Mouse (Mus musculus) brown adipose tissue, adult 24 weeks (tissue): ENCODE measurements around the gene Mark1. TPM values are rescaled to one million over a fixed set of nuclear protein-coding genes. Genes with fewer than 3 reads are reported as not detected.

Source experiments
- H3K27ac ChIP-seq: fragments of 200-500 bp; replicated peaks from 2 replicates; pipeline ENCODE4 v1.5.1; 2012; ENCODE audit warnings: low read depth, mild to moderate bottlenecking, low read length
- H3K4me1 ChIP-seq: fragments of 200-500 bp; 2 replicates; pipeline ENCODE4 v1.6.1; 2012; ENCODE audit warnings: low read length, mixed read lengths; ENCODE audit not compliant: control insufficient read depth, insufficient read depth, insufficient read length
- H3K4me3 ChIP-seq: fragments of 200-500 bp; 2 replicates; pipeline ENCODE4 v1.5.1; 2012; ENCODE audit warnings: low read depth, mild to moderate bottlenecking, low read length, moderate library complexity; ENCODE audit not compliant: insufficient read depth
- polyA plus RNA-seq: library from polyadenylated mRNA; stranded (reverse); fragments of >200 nt; gene quantifications from 2 replicates; pipeline ENCODE4 v1.2.4, GENCODE M21; 2012; ENCODE audit not compliant: missing spikeins, insufficient read depth, insufficient read length

Mark1 gene
- polyA plus RNA-seq, 1 experiment = 2.3 TPM

DNA sequence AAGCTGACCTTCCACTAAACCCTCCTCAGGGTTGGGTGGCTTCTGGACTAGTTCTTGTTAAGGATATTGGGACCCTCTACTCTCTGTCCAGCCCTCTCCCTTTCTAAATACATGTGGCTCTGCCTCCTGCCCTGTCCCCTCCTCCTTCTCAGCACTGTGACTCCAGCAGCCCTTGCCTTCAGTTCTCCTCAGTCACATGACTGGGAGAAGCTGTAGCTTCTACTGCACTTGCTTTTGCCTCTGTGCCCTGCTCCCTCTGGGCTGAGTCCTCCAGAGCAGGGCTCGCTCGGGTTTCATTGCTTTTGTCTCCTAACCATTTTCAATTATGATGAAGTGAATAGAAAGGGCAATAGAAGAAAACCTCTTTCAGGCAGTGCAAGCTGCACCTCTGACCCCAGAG lies 12.6 kb downstream of the Mark1 start:
- H3K4me1 ChIP-seq = no peaks in the 10 kb centered on the region
- H3K27ac ChIP-seq = no peak overlapping the region
- H3K4me3 ChIP-seq = no peak overlapping the region

GRCm38 (mm10) chr1:184984723-184985122 lies 14.6 kb downstream of the Mark1 start:
- H3K4me3 ChIP-seq = no peak overlapping the region
- H3K4me1 ChIP-seq = no peaks in the 10 kb centered on the region
- H3K27ac ChIP-seq = no peak overlapping the region

GRCm38 (mm10) chr1:184983751-184984150 lies 15.6 kb downstream of the Mark1 start:
- Histone ChIP-seq H3K4me1 (no peaks in the 10 kb centered on the region), H3K4me3 (no peak overlapping the region)

GRCm38 (mm10) chr1:184972214-184972776 lies 27.1 kb downstream of the Mark1 start:
- Histone ChIP-seq H3K4me1 (no peaks in the 10 kb centered on the region), H3K27ac (no peak overlapping the region), H3K4me3 (no peak overlapping the region)

More at GRCm38 (mm10) chr1:184983751-184984150, 15.6 kb downstream of the Mark1 start:
- no peak overlapping the region for H3K27ac ChIP-seq

DNA sequence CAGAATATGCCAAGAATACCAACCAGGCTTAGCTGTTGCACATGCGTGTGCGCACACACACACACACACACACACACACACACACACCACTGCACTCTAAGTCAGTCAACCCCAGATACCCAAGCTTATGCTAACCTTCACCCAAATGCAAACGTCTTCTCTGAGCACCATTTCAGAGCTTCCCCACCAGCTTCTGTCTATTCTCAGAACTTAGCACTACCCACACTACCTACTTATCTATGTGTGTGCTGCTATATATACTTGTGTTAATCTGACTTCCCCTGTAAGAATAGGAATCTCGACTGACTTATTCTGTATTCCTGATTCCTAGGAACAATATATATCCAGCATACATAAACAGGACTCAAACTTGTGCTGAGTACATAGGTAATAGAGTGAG lies 30.0 kb downstream of the Mark1 start:
- Histone ChIP-seq H3K4me1 (no peaks in the 10 kb centered on the region), H3K27ac (no peak overlapping the region), H3K4me3 (no peak overlapping the region)

GRCm38 (mm10) chr1:184965682-184966360 lies 33.5 kb downstream of the Mark1 start:
- Histone ChIP-seq H3K4me3 (no peak overlapping the region), H3K4me1 (no peaks in the 10 kb centered on the region)

DNA sequence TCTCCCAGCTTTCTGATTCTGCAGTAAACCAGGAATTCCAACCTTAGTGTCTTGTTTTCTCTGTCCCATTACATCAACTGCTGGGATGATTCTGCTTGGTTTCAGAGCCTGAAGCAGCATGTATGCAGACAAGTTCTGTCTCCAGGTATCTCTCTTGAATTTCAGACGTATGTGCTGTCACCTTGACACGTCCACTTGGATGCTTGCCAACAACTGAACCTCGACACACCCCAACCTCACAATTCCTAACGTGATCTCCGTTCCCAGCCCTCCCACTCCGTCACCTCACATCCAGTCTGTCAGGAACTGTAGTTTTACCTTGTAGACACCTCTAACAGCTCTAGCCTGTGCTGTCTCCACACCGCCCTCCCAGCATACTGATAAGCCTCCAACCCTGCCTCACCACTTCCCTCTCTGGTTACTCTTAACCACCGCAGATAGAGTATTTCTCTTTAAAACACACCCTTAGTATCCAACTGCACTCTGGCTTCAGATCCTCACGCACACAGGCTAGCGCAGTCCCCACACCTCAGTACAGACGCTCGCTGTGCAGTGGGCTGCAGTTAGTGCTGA lies 36.2 kb downstream of the Mark1 start:
- Histone ChIP-seq H3K4me3 (no peak overlapping the region), H3K4me1 (no peaks in the 10 kb centered on the region), H3K27ac (no peak overlapping the region)

More at GRCm38 (mm10) chr1:184965682-184966360, 33.5 kb downstream of the Mark1 start:
- H3K27ac ChIP-seq = no peak overlapping the region

- Histone ChIP-seq H3K4me3 (no peak overlapping the region), H3K4me1 (no peaks in the 10 kb centered on the region), H3K27ac (no peak overlapping the region)
These were observed 37.5 kb downstream of the Mark1 start for GRCm38 (mm10) chr1:184961853-184962252.

GRCm38 (mm10) chr1:184958818-184959217 lies 40.6 kb downstream of the Mark1 start:
- Histone ChIP-seq H3K27ac (no peak overlapping the region), H3K4me1 (no peaks in the 10 kb centered on the region), H3K4me3 (no peak overlapping the region)

DNA sequence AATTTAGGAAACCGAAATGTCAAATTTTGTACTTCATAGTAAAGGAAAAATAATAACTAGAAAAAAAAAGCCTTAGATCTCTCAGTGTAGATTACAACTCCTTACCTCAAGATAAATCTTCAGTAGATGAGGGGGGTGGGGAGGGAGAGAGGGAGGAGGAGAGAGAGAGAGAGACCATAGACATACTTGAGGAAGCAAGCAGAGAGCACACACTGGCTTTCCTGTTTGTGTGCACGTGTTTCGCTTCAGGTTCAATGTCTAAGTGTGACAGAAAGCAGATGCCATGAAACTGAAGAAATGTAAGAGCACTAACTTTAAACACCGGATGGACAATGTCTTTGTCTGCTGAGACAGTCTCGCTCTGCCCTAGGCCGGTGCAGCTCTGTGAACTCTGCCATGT lies 41.0 kb downstream of the Mark1 start:
- no peaks in the 10 kb centered on the region for H3K4me1 ChIP-seq
- no peak overlapping the region for H3K4me3 ChIP-seq
- no peak overlapping the region for H3K27ac ChIP-seq

DNA sequence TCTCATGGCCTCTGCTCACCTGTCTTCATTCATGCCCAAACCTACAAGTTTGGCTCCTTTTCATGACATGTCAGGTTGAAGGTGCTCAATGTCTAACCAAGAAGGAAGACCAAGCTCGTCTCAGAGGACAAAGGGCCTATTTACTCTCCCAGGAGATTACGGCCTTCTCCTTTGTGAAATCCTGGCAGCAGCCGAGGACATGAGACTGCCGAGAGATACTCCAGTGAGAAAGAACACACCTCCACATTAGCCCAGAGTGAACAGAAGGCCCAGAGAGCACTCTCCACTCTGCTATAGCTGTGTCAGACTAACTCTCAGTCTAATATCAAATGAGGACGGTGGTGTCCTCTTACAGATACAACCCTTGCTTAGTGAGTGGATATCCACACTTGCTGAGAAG lies 47.6 kb downstream of the Mark1 start:
- Histone ChIP-seq H3K4me3 (no peak overlapping the region), H3K27ac (no peak overlapping the region), H3K4me1 (no peaks in the 10 kb centered on the region)

GRCm38 (mm10) chr1:184951057-184951456 lies 48.3 kb downstream of the Mark1 start:
- H3K4me3 ChIP-seq = no peak overlapping the region

DNA sequence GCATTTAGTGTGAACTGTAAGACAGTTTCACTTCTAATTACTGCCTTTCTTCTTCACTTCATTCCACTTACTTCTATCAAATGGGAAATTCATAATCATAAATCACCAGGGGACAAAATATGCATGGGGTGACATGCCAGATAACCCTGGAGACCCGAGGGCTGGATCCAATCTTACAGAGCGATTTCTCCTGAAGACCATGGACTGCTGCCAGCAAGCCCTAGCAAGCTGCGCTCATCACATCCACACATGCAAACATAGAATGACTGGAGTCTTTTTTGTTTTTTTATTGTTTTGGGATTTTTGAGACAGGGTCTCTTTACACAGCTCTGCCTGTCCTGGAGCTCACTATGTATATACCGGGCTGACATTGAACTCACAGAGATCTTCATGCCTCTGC lies 61.3 kb downstream of the Mark1 start:
- no peaks in the 10 kb centered on the region for H3K4me1 ChIP-seq
- H3K27ac ChIP-seq = no peak overlapping the region
- H3K4me3 ChIP-seq = no peak overlapping the region

More at GRCm38 (mm10) chr1:184951057-184951456, 48.3 kb downstream of the Mark1 start:
- no peak overlapping the region for H3K27ac ChIP-seq
- no peaks in the 10 kb centered on the region for H3K4me1 ChIP-seq

GRCm38 (mm10) chr1:184935980-184936379 lies 63.4 kb downstream of the Mark1 start:
- H3K27ac ChIP-seq = no peak overlapping the region
- no peaks in the 10 kb centered on the region for H3K4me1 ChIP-seq
- no peak overlapping the region for H3K4me3 ChIP-seq

GRCm38 (mm10) chr1:184935490-184935889 lies 63.9 kb downstream of the Mark1 start:
- H3K27ac ChIP-seq = no peak overlapping the region; the same call in 1 of the 2 replicates
- H3K4me3 ChIP-seq = no peak overlapping the region
- no peaks in the 10 kb centered on the region for H3K4me1 ChIP-seq

DNA sequence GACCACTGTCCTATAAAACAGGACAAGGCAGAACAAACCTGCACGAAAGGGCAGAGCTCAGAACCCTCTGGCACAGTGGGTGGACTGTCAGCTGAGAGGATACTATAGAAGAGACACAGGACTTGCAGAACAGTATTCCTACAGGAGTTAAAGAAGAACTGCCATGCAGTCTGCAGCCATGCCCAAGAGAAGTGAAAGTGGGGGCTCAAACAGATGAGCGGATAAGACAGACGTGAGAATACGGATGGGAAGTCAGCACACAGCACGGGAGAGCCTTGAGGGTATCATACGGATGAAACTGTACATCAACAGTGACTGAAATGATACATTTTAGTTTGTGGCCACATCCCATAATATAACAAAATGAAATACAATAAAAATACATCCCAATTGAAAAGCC lies 68.3 kb downstream of the Mark1 start:
- no peaks in the 10 kb centered on the region for H3K4me1 ChIP-seq
- no peak overlapping the region for H3K27ac ChIP-seq
- H3K4me3 ChIP-seq = no peak overlapping the region
